Mouse (Mus musculus) left cerebral cortex, postnatal 4 days (tissue): ENCODE results near the gene Gm37240. TPM values are rescaled to one million over a fixed set of nuclear protein-coding genes. Genes with fewer than 3 reads are reported as not detected.

Experiments
- DNase-seq: peaks from one replicate; pipeline ENCODE4 v3.0.0-alpha.2; 2022
- intact Hi-C: fragments of 180-260 bp; cut with DNase I; formaldehyde crosslinking; loops from one replicate; pipeline ENCODE4 v1.15.1; 2025
- total RNA-seq, 2 experiments: library from RNA; stranded (reverse); gene quantifications; 2 replicates each; pipeline ENCODE4 v1.2.3; 2021

Gm37240 gene
- total RNA-seq, 2 experiments from 2014 or later, result 3.3 to 3.6 TPM

DNA sequence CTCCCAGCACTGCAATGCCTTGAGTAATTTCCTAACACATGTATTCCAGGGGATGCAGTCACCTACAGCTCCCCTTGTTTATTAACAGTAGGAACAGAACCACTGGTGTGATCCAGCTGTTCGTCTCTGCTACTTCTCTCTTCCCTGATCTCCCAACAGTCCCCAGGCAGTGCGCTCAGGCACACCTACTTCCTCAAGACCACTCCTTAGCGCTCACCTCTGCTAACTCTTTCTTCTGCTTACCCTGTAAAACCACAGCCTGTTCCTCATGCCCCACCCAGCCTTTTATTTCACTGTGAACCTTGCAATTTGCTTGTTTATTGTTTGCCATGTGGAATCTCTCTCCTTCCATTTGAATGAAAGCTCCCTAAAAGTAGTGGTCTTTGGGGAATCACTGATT lies 431.9 kb downstream of the Gm37240 start:
- intact Hi-C loops, result no loop called here
- no peak for DNase-seq

- intact Hi-C loops, result no loop called here
- no peak for DNase-seq
Measured at GRCm38 (mm10) chr3:85454001-85454400, 433.3 kb downstream of the Gm37240 start.

GRCm38 (mm10) chr3:85449461-85449860 lies 437.9 kb downstream of the Gm37240 start:
- DNase-seq, result no peak
- intact Hi-C loops, result no loop called here

GRCm38 (mm10) chr3:85442781-85443180 lies 444.5 kb downstream of the Gm37240 start:
- intact Hi-C loops, result no loop called here
- DNase-seq, result no peak

GRCm38 (mm10) chr3:85442261-85442660 lies 445.1 kb downstream of the Gm37240 start:
- intact Hi-C loops, result no loop called here
- no peak for DNase-seq

GRCm38 (mm10) chr3:85435406-85435805 lies 451.9 kb downstream of the Gm37240 start:
- DNase-seq, result no peak
- intact Hi-C loops, result no loop called here

- intact Hi-C loops, result no loop called here
- DNase-seq, result no peak
Measured at GRCm38 (mm10) chr3:85431208-85431607, 456.1 kb downstream of the Gm37240 start.

DNA sequence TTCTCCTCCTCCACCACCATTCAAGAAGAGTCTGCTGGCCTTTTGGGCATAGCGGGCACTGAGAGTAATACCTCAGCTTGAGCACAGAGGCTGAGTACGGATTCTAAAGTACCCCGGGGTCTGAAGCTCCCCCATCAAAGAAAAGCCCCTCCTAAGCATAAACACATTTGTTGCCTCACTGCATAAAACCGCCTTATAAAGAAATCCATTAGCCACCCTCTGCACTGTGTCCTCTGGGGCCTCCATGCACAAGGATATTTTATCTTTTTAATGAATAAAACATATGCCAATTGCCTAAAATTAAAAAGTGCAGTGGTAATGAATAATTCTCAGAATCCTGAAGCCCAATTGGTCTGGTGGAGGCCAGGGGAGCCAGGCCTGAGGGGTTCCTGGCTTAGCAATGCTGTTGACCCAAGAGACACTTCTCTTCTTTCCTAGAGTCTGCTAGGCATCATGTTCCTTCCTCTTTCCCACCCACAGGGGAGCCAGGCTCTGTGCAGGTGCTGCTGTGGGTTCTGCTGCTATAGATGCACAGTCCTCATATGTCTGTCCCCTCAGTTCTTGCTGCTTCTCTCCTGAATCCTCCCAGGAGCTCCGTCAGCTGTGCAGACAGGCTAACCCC lies 463.8 kb downstream of the Gm37240 start:
- intact Hi-C loops, result no loop called here
- DNase-seq, result no peak

- intact Hi-C loops, result no loop called here
- no peak for DNase-seq
Measured at GRCm38 (mm10) chr3:85421403-85421802, 465.9 kb downstream of the Gm37240 start.

DNA sequence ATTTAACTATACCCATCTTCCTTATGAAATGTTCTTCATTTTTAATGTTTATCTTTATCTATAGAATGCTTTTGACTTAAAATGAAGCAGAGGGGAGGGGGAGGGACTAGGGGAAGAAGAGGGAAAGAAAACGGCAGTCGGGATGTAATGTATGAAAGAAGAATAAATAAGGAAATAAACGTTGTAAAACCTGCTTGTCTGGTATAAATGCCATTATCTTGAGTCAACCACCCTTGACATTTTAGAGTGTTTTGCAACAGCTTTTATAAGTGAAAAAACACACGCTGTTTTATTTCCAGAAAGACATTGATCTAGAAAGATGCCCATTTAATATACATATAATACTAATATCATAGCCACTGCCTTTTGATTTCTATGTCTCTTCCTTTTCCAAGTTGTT lies 469.7 kb downstream of the Gm37240 start:
- intact Hi-C loops, result no loop called here
- DNase-seq, result no peak

- DNase-seq, result no peak
- intact Hi-C loops, result no loop called here
Measured at GRCm38 (mm10) chr3:85398841-85399240, 488.5 kb downstream of the Gm37240 start.

- DNase-seq, result peak; percentile 35
- intact Hi-C loops, result no loop called here
Measured at GRCm38 (mm10) chr3:85398483-85398835, 488.9 kb downstream of the Gm37240 start.

DNA sequence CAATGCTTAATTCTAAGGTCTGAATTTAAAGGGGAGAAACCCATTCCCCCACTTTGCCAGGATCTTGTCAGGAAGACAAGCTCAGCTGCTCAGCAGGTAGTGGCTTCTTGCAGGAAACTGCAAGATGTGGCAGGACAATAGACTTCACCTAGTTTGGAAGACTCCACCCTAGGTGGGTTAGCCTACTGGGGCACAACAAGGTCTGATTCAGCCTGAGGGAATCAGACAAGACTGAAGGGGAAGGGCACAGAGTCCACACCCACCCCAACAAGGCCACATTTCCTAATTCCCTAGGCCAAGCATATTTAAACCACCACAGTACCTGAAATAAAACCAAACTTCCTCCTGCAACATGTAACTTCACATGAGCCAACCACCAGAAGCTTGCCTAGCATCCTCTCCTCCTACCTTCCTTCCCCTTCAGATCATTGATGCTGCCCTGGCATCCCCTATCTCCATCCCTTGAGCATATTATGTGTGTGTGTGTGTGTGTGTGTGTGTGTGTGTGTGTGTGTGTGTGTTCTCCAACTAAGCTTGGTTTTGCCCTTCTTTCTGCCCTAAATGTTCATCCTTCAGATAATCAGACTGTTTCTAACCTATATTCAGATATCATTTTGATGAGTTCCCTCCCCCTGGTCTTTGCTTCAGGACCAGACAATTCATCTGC lies 489.4 kb downstream of the Gm37240 start:
- DNase-seq, result no peak

GRCm38 (mm10) chr3:85393395-85393794 lies 493.9 kb downstream of the Gm37240 start:
- peak; percentile 70 for DNase-seq

More for the DNA sequence above, 489.4 kb downstream of the Gm37240 start:
- intact Hi-C loops, result no loop called here

DNA sequence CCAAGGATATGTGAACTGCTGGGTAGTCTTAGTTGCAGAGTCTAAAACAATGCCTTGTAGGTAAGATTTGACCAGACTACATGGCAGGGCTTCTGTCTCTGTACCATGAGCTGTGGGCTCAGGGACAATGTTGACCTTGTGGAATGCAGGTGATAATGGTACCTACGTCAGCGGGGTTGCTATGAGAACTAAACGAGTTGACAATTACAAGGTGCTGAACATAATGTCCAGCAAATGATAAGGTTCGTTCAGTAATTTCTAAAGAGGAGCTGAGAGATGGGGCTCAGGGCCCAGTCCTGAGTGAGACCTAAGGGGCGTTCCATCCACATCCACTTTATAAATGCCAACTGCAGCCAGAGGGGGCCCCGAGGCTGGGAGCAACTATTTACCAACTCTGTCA lies 495.6 kb downstream of the Gm37240 start:
- intact Hi-C loops, result no loop called here
- DNase-seq, result no peak

More at GRCm38 (mm10) chr3:85393395-85393794, 493.9 kb downstream of the Gm37240 start:
- intact Hi-C loops, result no loop called here

- intact Hi-C loops, result no loop called here
- no peak for DNase-seq
Measured at GRCm38 (mm10) chr3:85391111-85391510, 496.2 kb downstream of the Gm37240 start.

- no peak for DNase-seq
- intact Hi-C loops, result no loop called here
Measured at GRCm38 (mm10) chr3:85385371-85385770, 501.9 kb downstream of the Gm37240 start.

DNA sequence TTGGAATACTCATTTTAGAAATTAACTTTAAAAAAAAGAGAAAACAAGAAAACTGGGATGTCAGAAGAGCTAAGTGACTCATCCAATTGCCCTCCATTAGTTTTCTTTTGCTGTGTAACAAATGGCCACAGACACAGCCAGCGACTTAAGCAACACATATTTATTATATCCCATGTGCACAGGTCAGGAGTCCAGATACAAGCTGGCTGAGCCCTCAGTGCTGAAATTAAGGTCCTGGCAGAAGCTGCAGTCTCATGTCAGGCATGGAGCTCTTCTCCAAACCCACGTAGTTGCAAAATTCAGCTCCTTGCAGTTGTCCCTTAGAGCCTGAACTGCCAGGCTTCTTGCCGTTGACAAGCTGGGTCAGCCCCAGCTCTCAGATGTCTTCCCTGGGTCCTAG lies 504.0 kb downstream of the Gm37240 start:
- DNase-seq, result no peak
- intact Hi-C loops, result no loop called here

- no peak for DNase-seq
- intact Hi-C loops, result loop anchor here (5.0 to 10.0 kb wide), 2 partner anchors 176 to 227 kb away; no protein-coding TSS in a partner anchor
Measured at GRCm38 (mm10) chr3:85378703-85379395, 508.5 kb downstream of the Gm37240 start.

DNA sequence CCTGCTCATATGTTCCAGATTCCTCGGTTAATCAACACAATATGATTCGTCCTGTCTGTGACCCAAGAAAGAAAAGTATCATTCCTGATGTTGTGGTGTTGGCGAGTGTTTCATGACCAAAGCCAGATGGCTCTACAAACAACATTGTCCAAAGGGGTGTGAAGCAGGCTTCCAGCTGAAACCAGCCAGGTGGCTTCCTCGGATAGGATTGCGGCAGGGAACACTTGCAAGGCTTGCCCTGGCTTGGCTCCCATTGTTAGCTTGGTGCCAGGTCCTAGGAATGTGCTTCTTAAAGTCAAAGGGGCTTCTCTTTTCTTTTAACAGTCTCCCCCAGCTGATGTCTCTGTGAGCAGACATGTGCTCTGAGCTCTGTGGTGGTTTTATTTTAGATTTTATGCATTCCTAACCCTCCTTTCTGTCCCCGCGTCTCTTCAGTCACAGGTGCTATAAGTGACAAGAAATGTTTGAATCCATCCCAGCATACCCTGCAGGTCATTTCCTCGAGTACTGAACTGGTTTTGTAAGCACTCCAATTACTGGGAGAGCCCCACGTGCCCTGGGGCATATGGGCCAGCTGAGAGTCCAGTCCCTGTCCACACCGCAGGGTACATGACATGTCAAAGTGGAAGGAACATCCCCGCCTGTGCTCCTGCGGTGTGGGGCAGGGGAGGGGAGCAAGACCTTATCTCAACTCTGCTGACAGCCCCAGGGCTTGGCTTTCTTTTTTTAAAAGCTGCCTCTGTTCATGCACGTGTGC lies 509.2 kb downstream of the Gm37240 start:
- intact Hi-C loops, result loop anchor here (5.0 to 10.0 kb wide), 2 partner anchors 177 to 226 kb away; no protein-coding TSS in a partner anchor
- DNase-seq, result peak; percentile 70

GRCm38 (mm10) chr3:85377505-85377904 lies 509.8 kb downstream of the Gm37240 start:
- intact Hi-C loops, result loop anchor here (5.0 to 10.0 kb wide), 2 partner anchors 177 to 225 kb away; no protein-coding TSS in a partner anchor
- DNase-seq, result no peak
